Mouse (Mus musculus): ENCODE measurements around the gene Pgpep1l. TPM values are rescaled to one million over a fixed set of nuclear protein-coding genes. Genes with fewer than 3 reads are reported as not detected.

Pgpep1l gene
- polyA plus RNA-seq, 1 experiment from 2014 or later, result not detected

GRCm38 (mm10) chr7:68265391-68265790, 1.4 kb upstream of the Pgpep1l start:
- no peaks in the 10 kb centered on the region for H3K36me3 ChIP-seq (ENCODE audit: control insufficient read depth, insufficient read depth)
- peaks cover 11% of the 10 kb centered on the region; the same call in 1 of the 2 replicates for H3K27me3 ChIP-seq (replicated peaks; ENCODE audit: control insufficient read depth, insufficient read depth, low read length)
- 35% methylated on average over 7 of the region's 7 CpGs for WGBS
- H3K4me2 ChIP-seq (replicated peaks; ENCODE audit: low read depth), result no peak overlapping the region
- peaks cover 5% of the 10 kb centered on the region; the same call in 1 of the 2 replicates for H3K4me1 ChIP-seq (replicated peaks; ENCODE audit: control insufficient read depth, insufficient read depth, low read length)
- H3K4me3 ChIP-seq (ENCODE audit: low read depth, low read length), result no peak overlapping the region
- H3K9ac ChIP-seq (ENCODE audit: low read depth, low read length), result no peak overlapping the region
- H3K9me3 ChIP-seq (ENCODE audit: control insufficient read depth), result no peaks in the 10 kb centered on the region
- no peak overlapping the region for H3K27ac ChIP-seq (ENCODE audit: low read depth, low read length)
- ATAC-seq, result no peak
- TF ChIP-seq CTCF (IDR thresholded peaks at IDR 0.05; ENCODE audit: low read depth), result no peak

GRCm38 (mm10) chr7:68264531-68264930, 498 bp upstream of the Pgpep1l start:
- ATAC-seq, result no peak
- no peaks in the 10 kb centered on the region for H3K9me3 ChIP-seq (ENCODE audit: control insufficient read depth)
- peaks cover 5% of the 10 kb centered on the region; the same call in 1 of the 2 replicates for H3K4me1 ChIP-seq (replicated peaks; ENCODE audit: control insufficient read depth, insufficient read depth, low read length)
- H3K4me3 ChIP-seq (ENCODE audit: low read depth, low read length), result peak overlapping the region; percentile 23
- H3K27ac ChIP-seq (ENCODE audit: low read depth, low read length), result no peak overlapping the region
- H3K36me3 ChIP-seq (ENCODE audit: control insufficient read depth, insufficient read depth), result no peaks in the 10 kb centered on the region
- H3K27me3 ChIP-seq (replicated peaks; ENCODE audit: control insufficient read depth, insufficient read depth, low read length), result peaks cover 11% of the 10 kb centered on the region; the same call in 1 of the 2 replicates
- H3K4me2 ChIP-seq (replicated peaks; ENCODE audit: low read depth), result peak overlapping the region; percentile 63
- no peak overlapping the region for H3K9ac ChIP-seq (ENCODE audit: low read depth, low read length)
- no peak for TF ChIP-seq CTCF (IDR thresholded peaks at IDR 0.05; ENCODE audit: low read depth)
- WGBS, result 12% methylated on average over 14 of the region's 14 CpGs

- ATAC-seq, result no peak
- WGBS, result 70% methylated on average over 8 of the region's 8 CpGs
Observed at GRCm38 (mm10) chr7:68263346-68264027, 546 bp downstream of the Pgpep1l start.

GRCm38 (mm10) chr7:68262612-68263200, 1.3 kb downstream of the Pgpep1l start:
- no peak overlapping the region for H3K27ac ChIP-seq (ENCODE audit: low read depth, low read length)
- H3K4me2 ChIP-seq (replicated peaks; ENCODE audit: low read depth), result no peak overlapping the region
- no peaks in the 10 kb centered on the region for H3K36me3 ChIP-seq (ENCODE audit: control insufficient read depth, insufficient read depth)
- no peak overlapping the region for H3K9ac ChIP-seq (ENCODE audit: low read depth, low read length)
- no peaks in the 10 kb centered on the region for H3K9me3 ChIP-seq (ENCODE audit: control insufficient read depth)
- WGBS, result 49% methylated on average over 8 of the region's 8 CpGs
- no peak for ATAC-seq
- H3K27me3 ChIP-seq (replicated peaks; ENCODE audit: control insufficient read depth, insufficient read depth, low read length), result peaks cover 11% of the 10 kb centered on the region; the same call in 1 of the 2 replicates
- peaks cover 5% of the 10 kb centered on the region; the same call in 1 of the 2 replicates for H3K4me1 ChIP-seq (replicated peaks; ENCODE audit: control insufficient read depth, insufficient read depth, low read length)
- no peak overlapping the region for H3K4me3 ChIP-seq (ENCODE audit: low read depth, low read length)
- TF ChIP-seq CTCF (IDR thresholded peaks at IDR 0.05; ENCODE audit: low read depth), result peak; percentile 38; the same call in 1 of the 2 replicates

More at GRCm38 (mm10) chr7:68263346-68264027, 546 bp downstream of the Pgpep1l start:
- Histone ChIP-seq H3K9me3 (ENCODE audit: control insufficient read depth) (no peaks in the 10 kb centered on the region), H3K27me3 (replicated peaks; ENCODE audit: control insufficient read depth, insufficient read depth, low read length) (peaks cover 11% of the 10 kb centered on the region; the same call in 1 of the 2 replicates), H3K4me3 (ENCODE audit: low read depth, low read length) (peak overlapping the region; percentile 23; the same call in 1 of the 2 replicates), H3K4me2 (replicated peaks; ENCODE audit: low read depth) (peak overlapping the region; percentile 63), H3K36me3 (ENCODE audit: control insufficient read depth, insufficient read depth) (no peaks in the 10 kb centered on the region), H3K4me1 (replicated peaks; ENCODE audit: control insufficient read depth, insufficient read depth, low read length) (peaks cover 5% of the 10 kb centered on the region; the same call in 1 of the 2 replicates), H3K27ac (ENCODE audit: low read depth, low read length) (no peak overlapping the region), H3K9ac (ENCODE audit: low read depth, low read length) (0 out of 2 replicates have a peak overlapping the region, but pooled peaks have one; percentile 17)
- TF ChIP-seq CTCF (IDR thresholded peaks at IDR 0.05; ENCODE audit: low read depth), result no peak

- Histone ChIP-seq H3K4me3 (ENCODE audit: low read depth, low read length) (no peak overlapping the region), H3K4me2 (replicated peaks; ENCODE audit: low read depth) (no peak overlapping the region), H3K4me1 (replicated peaks; ENCODE audit: control insufficient read depth, insufficient read depth, low read length) (peaks cover 5% of the 10 kb centered on the region; the same call in 1 of the 2 replicates), H3K27me3 (replicated peaks; ENCODE audit: control insufficient read depth, insufficient read depth, low read length) (peaks cover 9% of the 10 kb centered on the region; the same call in 1 of the 2 replicates), H3K9me3 (ENCODE audit: control insufficient read depth) (no peaks in the 10 kb centered on the region), H3K9ac (ENCODE audit: low read depth, low read length) (no peak overlapping the region), H3K36me3 (ENCODE audit: control insufficient read depth, insufficient read depth) (no peaks in the 10 kb centered on the region), H3K27ac (ENCODE audit: low read depth, low read length) (no peak overlapping the region)
- ATAC-seq, result no peak
- no peak for TF ChIP-seq CTCF (IDR thresholded peaks at IDR 0.05; ENCODE audit: low read depth)
- 55% methylated on average over 6 of the region's 6 CpGs for WGBS
Observed at GRCm38 (mm10) chr7:68259523-68260081, 4.4 kb downstream of the Pgpep1l start.

Data from intestine, postnatal 0 days (tissue).